Mouse (Mus musculus): ENCODE results near the gene Ephx1.
A peak's percentile ranks its signal among the peaks of the same experiment; 100 is the strongest.
"Not testable (repeated sequence)": the region's sequence is repeated elsewhere in the genome, so short reads cannot be mapped to it uniquely, and the experiment has no call there.

Ephx1 gene

DNA sequence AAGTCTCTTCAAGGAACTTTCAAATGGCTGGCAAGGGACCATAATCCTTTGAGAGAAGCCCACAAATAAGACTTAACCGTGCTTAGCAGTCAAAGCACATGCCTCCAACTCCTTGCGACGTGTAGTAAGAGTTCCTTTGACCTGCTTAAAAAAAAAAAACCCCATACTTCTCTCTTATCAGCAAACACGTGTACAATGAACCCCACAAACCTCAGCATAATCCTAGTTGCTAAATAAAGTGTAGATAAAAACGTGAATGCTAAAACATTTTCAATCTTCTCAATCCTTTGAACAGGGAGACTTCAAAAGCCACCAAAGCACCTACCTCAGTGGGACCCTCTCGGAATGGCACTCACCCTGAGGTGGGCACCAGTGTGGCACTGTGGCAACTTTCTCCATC, 7.3 kb downstream of the Ephx1 start:
- no peak for DNase-seq (ENCODE audit: low read depth)

DNA sequence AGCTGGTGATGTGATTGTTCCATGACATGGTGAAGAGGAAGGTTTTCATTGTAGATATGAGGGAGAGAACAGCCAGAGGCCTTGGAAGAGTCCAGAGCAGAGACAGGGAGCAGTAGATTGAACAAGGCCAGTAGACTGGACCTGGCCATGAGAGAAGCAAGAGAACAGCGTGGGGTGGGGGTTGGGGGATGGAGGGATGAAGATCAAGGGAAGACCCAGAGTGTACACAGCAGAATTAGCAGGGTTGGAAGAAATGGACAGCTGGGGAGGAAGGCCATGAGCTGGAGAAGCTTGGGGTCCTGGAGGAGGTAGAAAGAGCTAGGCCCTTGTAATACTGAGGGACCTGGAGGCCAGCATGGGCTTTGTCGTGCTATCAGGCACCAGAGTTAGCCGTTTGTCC, 8.3 kb downstream of the Ephx1 start:
- DNase-seq (ENCODE audit: low read depth), result no peak

DNA sequence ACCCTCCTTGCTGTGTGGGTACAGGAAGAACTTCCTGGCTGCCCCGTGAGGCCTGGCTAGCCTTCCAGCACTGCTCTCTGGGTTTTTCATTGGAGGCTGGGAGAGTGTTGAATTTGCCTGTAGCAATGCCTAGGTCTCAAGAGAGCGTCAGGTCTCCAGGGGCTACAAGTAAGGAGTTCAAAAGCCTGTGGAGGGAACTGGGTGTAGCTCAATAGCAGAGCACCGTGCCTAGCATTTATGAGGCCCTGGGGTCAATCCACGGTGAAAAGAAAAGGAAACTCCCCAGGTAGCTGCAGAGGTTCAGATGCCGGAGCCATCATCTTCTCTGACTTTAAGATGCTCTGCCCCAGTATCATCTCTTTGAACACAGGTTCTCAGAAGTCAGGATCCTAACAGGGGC, 9.1 kb downstream of the Ephx1 start:
- no peak for DNase-seq (ENCODE audit: low read depth)

DNA sequence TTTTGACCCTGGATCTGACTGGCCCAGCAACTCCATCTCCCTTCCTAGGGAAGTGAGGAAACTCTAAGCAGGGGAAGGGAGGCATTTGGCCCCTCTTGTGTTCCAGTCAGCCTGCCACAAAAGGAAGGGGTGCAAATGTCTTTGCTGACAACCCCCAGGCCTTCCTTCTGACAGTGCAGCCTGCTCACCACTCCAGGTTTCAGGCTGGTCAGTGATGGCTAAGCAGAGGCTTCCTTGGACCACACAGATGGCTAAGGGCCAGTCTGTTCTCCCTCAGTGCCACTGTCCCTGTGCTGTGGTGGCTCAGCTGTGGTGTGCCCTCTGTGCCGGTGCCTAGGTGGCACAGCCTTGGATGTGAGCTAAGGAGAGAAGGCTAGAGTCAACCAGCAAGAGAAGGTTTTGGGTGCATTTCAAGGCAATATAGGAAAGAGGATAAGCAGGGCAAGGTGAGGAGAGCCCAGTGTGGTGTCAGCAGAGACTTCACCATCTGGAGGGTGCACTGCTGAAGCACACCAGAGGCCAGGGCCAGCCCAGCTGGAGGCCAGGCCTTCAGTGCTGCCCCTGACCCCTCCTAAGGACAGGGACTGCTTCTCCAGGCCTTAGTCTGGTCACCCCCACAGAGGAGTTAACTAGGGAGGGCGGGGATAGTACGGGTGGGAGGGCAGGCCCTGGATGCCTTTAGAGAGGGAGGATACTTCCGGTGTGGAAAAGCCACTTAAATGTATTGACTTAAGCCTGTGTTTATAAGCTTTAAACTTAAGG, 10.4 kb downstream of the Ephx1 start:
- DNase-seq (ENCODE audit: low read depth), result no peak

DNA sequence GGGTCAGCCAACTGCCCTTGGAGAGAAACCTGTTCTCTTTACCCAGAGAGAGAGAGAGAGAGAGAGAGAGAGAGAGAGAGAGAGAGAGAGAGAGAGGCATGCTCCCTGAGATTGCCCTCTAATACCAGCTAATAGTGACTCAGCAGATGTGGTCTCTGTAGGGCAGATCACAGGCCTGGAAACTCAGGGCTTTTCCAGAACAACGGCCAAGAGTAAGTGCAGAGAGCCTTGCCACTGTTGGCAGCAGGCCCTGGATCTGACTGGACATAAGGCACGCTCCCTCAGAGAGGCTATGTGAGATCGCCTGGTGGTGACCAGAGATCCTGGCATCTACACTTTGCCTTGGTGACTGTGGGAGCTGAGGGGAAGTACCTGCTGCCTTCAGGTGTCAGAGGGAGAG, 10.9 kb downstream of the Ephx1 start:
- no peak for DNase-seq (ENCODE audit: low read depth)

DNA sequence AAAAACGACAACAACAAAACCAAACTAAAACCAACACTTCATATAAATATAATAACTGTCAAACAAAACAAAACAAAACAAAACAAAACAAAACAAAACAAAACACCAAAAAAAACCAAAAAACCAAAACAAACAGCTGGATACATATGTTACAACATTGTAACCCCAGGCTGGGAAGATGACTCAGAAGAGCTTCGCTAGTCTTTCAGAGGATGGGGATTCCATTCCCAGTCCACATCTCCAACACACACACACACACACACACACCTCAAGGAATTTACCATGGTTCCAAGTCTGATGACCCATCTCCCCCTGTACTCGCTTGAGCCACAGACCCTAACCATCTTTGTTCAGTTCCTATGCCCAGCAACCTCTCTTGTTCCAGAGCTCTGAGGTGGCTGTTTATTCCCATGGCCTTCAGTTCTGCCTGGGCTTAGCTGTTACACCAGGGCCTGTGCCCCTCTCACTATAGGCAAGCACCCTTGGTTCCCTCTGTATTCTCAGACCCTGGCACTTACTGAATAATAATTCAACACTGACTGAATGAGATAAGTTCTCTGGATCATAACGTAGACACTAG, 11.6 kb downstream of the Ephx1 start:
- no peak for DNase-seq (ENCODE audit: low read depth)

DNA sequence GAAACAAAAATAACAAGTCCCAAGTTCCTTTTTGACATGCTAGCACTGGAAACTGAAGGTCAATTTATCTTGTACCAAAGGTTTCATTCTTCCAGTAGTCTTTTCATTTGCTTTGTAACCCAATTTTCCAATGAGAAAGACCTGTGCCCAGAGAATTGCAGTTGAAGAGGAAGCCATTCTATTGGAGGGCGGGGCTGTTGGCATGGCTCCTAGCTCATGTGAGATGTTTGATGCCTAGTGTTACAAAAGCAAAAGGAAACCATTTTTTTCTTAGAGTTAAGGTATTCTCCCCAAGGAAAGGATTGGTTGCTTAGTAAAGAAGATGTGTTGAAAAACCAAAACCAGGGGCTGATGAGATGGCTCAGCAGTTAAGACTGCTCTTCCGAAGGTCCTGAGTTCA, 12.4 kb downstream of the Ephx1 start:
- DNase-seq (ENCODE audit: low read depth), result no peak

DNA sequence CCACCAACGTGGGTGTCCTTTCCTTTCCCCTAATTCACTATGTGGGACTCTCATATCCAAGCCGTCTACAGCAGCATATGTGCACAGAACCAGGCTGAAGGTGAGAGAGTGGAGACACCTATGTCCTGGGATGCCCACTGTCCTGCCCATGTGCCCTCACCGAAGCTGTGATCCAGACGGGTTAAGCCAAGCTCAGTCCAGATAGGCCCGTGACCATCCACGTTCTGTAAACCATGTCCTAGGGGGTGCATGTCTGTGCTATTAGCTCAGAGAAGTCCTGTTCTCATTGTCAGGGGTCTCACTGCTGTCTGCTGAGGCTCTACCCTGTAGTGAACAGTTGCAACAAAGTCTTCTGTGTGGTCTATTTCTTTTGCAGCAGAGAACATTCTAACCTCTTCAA, 12.9 kb downstream of the Ephx1 start:
- no peak for DNase-seq (ENCODE audit: low read depth)

DNA sequence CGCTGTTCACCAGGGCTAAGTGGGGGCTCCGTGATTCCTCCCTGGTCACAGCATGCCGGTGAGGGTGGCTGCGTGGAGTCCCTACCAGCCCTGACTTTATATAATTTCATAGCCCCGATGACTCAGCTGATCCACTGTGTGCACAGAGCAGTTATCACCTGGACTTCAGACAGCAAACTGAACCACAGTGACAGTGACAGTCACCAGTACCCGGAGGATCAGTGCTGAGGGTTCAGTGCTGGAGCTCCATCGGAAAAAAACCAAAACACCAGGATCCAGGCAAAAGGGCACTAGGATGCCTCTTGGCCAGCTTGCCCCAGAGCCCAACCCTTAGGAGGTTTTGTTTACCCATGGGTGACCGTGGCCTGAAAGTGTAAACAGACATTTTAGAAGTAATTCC, 15.4 kb downstream of the Ephx1 start:
- no peak for DNase-seq (ENCODE audit: low read depth)

DNA sequence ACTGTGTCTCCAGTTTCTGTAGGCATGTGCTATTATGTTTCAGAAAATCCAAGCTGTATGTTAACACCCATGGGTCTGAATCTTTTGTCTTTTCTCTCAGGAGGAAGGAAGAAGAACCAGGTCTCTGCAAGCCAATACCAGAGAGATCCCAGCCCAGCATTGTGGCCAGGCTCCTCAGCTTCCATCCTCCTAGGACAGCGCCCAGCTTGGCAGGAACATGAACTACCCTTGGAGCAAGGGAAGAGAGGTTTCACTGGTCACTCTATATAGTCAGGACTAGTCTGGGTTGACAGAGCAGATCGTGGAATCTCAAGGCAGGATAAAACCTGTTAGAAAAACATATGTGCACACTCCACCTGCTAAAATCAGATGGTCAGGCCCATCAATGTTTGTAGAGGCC, 16.9 kb downstream of the Ephx1 start:
- DNase-seq (ENCODE audit: low read depth), result no peak

DNA sequence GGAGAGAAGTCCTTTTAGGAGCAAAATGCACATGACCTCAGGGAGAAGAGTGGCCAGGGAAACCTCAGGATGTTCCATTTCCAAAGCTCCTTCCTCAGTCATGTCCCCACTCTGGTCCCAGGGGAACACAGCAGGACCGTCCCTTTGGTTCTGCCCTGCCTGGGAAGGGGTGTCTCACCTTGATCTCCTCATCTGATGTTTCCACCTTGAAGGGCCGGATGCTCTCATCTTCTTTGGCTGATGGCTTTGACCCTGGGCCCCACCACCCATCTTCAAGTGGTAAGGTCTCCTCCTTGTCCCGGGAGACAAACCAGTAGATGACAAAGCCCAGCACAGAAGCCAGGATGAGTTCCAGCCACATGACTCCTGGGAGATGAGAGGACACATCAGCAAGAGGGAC, 19.1 kb downstream of the Ephx1 start:
- DNase-seq (ENCODE audit: low read depth), result no peak

DNA sequence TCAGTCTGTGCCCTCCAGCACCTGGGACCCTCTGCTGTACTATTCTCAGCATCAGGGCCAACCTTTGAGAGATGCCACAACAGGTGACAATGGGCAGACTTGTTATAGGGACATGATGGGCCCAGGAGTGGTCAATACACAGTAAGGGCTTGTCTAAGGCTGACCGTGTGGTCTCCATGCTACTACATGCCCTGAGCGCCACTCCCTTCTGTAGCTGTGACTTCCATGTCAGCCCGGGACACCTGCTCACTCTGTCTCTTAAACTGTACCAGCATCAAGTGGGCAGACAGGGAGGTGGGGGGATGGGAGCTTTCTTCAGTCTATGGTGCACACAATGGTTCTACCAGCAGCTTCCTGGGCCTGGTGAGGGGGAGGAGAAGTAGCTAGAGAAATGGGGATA, 19.5 kb downstream of the Ephx1 start:
- no peak for DNase-seq (ENCODE audit: low read depth)

DNA sequence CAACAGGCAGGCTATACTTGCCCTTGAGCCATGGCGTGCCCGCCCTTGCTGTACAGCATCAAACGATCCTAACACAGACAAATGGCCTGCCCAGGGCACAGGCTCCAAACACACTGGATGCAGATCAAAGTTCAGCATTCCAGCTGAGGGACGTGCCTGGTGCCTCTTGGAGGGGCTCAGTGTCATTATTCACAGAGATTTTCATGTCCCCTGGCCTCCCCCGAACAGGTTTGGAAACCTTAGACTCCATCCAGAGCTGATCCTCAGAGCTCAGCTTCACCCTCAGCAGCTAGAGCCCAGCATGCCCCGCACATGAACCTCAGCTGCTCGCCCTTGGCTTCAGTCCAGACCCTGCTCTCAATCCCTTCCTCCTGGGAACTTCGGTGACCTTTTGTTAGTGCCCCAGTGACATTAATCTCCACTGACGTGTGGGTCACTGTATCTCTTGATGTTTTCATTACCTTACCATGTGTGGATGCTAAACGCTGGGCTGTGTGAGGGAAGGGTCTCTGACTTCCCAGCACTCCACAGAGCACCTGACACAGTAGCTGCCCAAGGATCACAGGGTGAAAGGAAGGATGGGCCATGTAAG, 20.1 kb downstream of the Ephx1 start:
- no peak for DNase-seq (ENCODE audit: low read depth)

DNA sequence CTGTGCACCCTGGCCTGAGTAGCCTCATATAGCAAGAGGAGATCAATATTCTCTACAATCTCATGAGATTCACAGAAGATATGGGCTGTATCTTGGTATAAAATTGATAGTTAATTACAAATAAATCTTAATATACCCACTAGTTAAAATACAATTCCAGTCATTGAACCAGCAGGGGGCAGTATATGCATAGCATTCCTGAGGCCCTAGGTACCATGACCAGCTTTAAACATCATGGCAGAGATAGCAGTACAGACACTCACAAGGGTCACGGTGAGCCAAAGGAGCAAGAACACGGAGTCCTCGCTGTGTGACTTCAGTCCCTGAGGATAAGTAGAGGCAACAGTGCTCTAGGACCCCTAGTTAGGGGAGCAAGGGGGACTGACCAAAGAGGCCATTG, 28.6 kb downstream of the Ephx1 start:
- peak; percentile 49 for DNase-seq (ENCODE audit: low read depth)

DNA sequence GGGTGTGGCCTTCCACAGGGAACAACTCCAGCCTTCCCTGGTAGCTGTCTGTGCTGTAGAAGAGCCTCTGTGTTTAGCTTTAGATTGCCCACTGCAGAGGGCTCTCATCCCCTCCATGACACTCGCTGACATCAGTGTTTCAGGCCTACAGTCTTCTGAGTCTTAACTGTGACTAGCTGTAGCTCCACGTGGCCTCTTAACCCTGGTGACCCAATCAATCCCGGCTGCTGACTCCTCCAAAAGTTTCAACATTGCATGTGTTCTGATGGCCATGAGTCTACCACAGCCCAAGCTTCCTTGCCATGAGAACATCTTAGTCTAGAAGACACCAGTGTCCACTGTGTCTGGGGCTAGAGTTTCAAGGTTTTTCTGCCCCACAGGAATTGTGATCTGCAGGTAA, 30.0 kb downstream of the Ephx1 start:
- DNase-seq (ENCODE audit: low read depth), result no peak

DNA sequence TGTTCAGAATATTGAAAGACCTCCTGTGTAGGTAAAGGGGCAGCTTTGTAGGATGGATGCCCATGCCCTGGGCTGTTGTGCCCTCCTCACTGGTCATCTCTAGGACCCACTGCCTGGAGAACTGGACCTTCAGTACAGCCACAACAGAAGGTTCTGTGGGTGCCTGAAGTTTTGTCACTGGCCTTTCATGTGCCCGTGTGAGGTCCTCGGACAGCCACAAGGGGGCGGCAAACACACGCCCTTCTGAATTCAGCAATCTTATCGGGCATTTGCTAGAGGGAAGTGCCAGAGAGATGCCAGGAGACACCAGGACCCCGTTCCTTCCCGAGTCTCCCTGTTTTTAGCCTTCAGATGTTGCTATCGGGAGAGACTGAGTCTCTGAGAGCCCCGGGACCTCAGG, 32.9 kb downstream of the Ephx1 start:
- peak; percentile 69 for DNase-seq (ENCODE audit: low read depth)

DNA sequence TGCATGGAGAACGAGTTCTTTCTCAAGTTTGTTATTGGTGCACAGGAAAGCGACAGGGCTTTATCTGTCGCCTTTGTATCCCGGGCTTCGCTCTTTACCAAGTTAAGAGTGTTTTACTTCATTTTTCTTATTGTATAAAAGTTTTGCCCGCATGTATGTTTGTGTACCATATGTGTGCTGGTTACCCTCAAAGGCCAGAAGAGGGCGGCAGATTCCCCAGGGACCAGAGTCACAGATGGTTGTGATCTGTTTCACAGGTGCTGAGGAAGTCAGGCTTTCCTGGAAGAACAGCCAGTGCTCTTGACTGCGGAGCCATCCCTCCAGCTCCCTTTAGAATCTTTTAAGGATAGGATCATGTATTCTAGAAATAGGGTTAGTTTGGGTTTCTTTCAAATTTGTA, 34.0 kb downstream of the Ephx1 start:
- DNase-seq (ENCODE audit: low read depth), result no peak

DNA sequence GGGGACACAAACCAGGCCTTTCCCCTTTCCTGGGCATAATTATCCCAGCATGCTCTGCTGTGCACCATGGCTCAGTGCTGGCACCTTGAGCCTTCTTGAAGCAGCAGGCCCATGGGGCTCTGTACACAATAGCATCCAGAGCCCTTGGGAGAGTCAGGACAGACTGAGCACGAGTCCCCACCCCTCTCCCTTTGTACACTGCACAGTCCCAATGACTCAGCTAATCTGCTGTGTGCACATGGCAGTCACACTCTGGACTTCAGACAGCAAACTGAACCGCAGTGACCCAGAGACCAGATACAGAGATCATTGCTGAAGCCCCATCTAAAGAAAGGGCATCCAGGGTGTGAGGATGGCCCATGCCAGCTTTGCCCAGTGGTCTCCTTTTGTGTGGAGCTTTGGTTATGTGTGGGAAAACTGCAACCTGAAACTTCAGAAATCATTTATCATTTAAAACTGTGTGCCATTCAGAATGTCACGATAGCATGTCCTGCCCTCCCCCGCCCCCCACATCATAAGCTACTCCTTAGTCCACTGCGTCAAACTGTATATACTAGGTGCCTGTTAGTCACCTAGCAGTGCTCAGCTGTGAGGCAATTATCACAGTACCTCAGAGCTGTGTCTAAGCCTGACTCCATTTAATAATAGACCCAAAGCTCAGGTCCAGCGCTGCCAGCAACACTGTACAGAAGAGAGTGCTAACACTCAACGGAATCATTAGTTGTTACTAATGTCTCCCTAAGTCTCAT, 39.2 kb downstream of the Ephx1 start:
- DNase-seq (ENCODE audit: low read depth), result not testable (repeated sequence)

DNA sequence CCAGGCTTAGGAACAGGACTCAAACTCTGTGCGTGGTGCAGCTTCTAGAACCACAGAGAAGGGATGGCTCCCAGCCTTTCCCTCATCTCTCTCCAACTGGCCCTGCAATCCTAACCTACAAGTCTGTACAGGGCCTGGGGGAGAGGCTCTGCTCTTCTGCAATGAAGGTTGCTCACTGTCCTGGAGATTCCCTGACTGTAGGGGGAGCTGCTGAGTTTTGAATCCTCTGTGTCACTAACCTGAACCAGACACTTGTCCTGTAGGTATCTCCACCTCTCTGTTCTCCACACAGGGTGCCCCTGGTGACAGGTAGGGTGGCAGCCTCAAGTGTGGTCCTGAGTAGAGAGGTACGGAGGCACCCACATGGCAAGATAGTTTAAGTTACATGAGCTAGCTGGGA, 40.2 kb downstream of the Ephx1 start:
- DNase-seq (ENCODE audit: low read depth), result no peak

DNA sequence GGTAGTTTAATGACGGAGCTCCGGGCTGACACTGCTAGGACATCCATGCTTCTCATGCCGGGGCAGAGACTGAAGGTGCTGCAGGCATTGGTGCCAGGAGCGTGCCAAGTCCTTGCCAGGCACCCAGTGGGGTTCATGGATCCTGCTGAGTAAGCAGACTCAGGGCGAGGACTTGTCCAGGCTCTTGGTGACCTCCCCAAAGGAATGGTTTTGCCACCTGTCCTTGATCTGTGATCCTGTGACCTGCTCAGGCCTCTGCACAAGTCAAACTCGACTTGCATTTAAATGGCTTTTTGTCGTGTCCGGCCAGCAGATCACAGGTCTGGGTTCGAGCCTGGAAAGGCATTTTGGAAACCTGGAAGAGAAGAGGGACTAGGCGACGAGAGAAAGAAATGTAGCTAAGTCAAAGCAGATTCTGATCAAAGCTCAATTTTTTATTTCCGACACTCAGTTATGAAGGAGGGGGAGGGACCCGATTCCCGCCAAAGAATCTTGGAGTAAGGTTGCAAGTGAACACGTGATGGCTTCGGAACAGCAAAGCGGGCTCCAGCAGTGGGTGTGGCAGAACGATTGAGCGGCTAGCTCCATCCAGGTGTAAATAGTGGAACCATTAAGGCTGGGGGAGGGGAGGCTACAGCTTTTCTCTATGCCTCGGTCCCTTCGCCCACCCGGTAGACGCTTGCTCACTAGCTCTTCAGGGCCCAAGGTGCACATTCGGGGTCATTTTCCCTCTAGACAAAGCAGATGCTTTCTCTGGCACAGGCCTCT, 41.0 kb downstream of the Ephx1 start:
- DNase-seq (ENCODE audit: low read depth), result no peak

DNA sequence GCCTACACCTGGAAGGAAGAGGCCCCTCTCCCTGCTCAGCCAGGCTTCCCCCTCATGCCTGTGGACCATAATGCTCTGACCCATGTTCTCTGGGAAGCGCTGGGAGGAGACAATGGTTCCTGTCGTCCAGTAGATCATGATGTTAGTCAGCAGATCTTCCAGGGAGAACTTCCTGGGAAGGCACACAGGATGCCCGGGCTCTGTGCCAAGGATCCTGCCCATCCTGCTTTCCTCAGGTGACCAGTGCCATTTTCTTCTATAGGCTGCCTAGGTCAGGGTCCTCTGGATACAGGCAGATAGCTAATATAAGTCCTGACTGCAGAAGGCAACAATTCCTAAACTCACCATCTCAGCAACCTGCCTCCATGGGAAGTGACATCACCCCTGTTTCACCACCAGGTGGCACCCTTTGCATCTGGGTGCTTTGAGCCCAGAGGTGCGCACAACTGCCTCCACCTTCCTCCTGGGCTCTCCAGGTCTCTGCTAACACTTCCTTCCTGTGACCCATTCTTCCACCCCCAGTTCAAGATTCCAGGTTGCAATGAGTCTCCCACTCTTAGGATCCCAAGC, 44.5 kb downstream of the Ephx1 start:
- DNase-seq (ENCODE audit: low read depth), result peak; percentile 44
